Mouse (Mus musculus) NIH3T3 (cell line): ENCODE results near the gene Nhlrc2.
"Not testable (repeated sequence)": the region's sequence is repeated elsewhere in the genome, so short reads cannot be mapped to it uniquely, and the experiment has no call there.

Source experiments
- DNase-seq: peaks from one replicate; pipeline ENCODE4 v3.0.0-alpha.2; 2012; ENCODE audit warnings: low read depth

Gene Nhlrc2

DNA sequence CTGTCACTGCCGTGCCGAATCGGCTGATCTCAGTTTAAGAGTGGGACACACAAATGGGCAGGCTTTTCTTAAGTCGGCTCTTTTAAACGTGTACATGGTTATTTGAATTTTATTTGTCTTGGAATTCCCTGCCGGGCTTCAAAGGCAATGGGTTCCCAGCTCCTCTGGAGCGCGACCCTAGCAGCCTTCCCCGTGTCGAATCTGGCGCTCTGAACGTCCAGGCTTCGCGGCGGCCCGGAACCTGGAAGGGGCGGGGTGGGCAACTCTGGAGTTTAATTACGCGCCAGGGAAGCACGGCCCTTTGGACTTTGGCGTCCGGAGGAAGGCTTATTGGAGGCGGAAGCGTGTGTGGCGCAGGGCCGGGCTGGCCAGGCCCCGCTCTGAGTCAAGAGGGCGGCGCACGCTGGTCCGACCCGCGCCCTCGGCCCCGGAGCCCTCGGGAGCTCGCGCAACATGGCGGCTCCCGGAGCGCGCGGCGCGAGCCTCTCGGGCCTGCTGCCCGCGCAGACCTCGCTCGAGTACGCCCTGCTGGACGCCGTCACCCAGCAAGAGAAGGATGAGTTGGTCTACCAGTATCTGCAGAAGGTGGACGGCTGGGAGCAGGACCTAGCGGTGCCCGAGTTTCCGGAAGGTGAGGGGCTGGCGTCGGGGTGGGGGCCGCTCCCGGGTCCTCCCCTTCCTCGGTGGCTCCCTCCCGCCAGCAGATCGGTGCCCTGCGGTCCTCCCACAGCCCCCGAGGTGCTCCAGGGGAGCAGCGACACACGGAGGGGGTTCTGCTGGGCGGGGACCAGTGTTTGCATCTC, at the start of gene Nhlrc2:
Gene Nhlrc2, plus strand, starts transcription at position 32 of the 803 bp plus-strand sequence.
- DNase-seq = peak; percentile 96

DNA sequence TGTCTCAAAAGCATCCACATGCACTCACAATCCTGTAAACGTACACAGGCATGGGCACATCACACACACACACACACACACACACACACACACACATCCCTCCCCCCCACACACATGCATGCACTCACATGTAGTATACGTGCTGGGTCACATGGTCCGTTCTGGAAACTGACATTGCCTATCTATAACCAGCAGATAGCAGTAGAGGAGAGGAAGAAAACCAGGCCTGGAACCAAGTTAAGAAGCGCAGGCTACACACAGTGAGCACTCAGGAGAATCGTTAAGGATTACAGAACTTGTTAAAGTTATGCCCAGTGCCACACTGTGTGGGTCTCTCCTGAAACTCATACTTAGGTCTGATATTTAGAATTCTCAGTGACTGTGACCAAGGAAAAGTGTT, 45.0 kb upstream of the Nhlrc2 start:
- not testable (repeated sequence) for DNase-seq

DNA sequence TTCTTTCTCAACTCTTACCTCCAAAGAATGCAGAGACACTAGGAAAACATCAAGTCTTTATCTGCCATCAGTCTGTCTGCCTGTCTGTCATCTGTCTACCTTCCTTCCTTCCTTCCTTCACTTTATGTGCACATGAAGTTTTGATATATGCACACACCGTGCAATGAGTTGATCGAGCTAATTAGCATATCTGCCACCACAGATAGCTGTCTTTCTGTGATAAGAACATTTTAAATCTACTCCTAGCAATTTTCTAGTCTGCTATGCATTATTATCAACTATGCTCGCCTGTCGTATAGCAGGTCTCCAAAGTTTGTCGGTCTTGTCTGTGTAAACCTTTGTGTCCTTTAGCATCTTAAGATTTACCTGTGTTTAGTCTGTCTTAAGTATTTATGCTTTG, 44.5 kb upstream of the Nhlrc2 start:
- DNase-seq = not testable (repeated sequence)

DNA sequence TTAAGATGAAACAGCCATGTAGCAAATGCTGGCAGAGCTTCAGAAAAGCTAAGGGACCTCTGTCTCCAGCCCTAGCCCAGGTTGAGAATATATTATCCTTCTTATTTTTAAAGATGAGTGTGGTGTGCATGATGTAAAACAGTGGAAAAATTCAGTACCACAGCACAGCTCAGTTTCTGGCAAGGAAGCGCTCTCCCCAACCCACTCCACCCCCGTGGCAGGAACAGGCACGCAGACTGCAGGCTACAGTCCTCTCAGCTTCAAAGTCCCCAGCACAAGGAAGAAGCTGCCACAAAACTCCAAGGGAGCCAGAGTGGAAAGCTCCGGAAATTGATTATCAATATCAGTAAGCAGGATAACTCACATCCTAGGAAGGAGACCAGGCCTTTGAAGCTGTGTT, 36.9 kb upstream of the Nhlrc2 start:
- not testable (repeated sequence) for DNase-seq

DNA sequence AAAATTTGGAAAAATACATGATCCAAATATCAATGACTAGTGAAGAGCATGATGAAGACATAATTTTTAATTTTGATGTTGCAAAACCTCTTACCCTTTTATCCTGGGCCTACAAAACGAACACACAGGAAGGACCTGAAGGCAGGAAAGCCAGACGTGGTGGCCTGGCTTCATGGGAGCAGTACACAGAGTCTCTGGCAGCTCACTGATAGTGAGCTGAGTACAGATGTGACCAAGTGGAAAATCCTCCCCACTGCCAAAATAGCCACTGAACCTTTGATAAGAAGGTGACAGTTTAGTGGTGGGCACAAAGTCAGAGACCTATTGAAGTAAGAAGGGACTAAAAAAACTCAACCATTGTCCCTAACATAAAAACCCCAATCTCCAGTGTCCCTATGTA, 34.5 kb upstream of the Nhlrc2 start:
- not testable (repeated sequence) for DNase-seq

DNA sequence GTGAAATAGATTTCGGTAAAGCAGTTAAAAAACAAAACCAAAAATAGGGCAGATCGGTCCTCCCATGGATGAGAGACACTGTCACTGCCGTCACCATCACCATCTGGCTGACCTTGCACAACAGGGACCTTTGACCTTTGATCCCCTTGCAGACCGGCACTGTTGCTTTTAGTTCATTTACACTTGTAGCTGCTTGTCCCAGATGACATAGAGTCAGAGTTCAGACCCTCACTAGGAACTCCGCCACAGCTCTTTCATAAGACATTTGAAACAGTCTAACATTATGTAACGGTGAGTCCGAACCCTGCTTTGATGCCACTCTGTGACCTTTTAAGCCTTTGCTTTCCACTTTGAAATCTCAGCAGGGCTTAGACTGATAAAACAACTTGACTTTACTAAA, 28.7 kb upstream of the Nhlrc2 start:
- DNase-seq = not testable (repeated sequence)

DNA sequence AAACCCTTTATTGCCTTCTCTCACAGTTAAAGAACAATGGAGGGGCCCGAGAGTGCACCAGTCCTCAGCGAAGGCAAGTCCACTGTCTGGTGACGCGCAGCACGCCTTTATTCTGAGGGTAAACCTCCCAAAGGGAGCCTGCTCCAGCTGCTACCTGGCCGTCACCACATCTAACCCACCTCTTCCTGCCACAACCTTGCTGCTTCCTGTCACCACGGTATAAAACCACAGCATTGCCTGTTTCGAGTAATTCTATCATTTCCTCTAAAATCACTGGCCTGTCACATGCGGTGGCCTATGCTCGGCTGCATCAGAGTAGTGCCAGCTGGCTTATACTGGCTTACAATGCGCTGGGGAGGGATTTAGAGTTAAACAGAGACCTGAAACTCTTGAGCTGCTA, 17.5 kb upstream of the Nhlrc2 start:
- not testable (repeated sequence) for DNase-seq

DNA sequence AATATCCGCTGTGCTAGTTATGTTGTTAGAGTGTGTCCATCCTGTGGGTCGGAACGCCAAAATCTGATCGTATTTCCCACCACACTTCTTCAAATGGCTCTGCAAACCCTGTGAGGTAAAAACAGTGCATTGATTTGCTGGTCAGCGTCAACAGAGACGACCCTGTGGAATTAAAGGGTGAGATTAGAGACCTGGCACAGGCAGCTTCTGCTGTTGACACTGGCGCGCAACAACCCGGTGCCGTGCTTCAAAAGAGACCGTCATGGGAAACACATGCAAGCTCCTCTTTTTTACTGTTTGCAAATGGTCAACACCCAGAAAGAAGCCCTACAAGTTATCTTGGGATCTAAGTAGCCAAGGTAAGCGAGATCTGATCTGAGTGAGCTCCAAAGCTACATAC, 16.8 kb upstream of the Nhlrc2 start:
- DNase-seq = no peak

DNA sequence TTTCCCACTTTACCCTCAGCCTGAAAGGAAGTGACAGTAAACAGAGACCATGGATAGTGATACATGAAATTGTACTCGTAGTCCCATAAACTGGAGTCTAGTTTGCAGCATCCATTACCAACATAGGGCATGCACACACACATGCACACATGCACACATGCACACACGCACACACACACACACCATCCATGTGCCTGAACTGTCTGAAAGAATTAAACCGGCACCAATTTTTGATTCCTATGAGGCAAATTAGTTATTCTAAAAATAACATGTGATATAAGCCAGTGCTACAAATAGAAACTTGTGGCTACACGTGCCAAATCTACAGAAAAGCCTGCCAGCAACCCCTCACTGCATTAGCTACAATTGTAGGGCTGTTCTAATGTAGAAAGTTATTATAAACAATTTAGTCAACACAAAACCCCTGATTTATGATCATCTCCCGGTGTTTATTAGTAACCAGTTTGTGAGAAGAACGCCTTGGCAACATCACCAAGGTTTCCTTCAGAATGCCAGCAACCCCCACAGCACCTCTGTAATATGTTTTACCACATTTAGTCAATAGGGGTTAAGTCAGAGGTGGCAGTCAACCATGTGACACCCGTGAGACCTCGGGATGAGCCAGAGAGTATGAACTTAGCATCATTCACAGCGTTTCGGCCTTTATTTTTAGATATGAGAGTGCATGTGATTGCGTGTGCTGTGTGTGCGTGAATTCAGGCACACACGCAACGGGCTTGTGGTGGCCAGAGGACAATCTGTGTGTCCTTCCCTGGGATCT, 14.6 kb upstream of the Nhlrc2 start:
- peak; percentile 78 for DNase-seq

DNA sequence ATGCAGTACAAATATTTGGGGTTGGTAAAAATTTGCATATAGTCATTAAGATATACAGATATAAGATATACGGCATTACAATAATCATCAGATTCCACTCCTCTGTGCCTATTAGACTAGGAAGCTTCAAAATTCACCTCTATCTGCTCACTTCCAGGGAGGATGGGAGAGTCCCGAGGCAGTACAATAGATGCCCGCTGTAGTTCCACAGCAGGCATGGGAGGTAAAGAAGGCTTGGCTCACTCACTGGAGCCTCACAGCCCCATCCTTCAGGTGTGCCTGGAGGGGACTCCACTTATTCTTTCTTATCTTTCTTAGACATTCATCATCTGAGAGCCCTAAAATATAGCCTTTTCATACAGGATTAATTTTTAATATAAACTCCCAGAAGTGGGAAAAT, 13.7 kb upstream of the Nhlrc2 start:
- no peak for DNase-seq

DNA sequence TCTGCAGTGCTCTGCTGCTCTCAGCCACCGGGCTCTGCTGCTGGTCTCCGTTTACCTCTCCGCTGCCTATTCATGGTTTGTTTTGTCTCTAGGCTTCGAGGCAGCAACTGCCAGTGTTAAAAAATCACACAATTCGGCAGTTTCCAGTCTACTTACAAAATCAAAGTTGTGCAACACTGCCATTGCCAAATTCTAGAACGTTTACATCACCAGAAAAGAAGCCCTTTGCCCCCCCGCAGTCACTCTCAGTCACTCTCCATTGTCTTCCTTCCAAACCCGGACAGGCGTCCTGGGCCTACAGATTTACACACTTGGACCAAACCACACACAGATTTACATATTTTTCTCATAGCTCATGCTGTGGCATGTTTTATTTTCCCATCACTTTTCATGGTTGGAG, 13.0 kb upstream of the Nhlrc2 start:
- DNase-seq = peak; percentile 86

DNA sequence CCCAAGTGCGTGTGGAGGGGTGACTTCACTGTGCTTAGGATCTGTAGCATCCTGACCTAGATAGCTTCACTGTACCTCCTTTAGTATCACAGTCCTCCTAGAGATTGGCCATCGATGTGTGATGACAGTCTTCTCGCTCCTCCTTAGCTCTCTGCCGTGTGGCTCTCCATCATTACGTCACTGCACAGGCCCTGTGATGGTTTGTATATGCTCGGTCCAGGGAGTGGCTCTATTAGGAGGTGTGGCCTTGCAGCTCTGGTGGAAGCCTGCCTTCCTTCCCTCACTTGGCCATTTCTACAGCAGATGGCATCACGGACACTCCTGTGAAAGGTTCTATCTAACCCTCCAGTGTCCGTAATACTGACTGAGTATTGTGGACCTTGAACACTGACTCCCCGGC, 12.3 kb upstream of the Nhlrc2 start:
- DNase-seq = no peak

DNA sequence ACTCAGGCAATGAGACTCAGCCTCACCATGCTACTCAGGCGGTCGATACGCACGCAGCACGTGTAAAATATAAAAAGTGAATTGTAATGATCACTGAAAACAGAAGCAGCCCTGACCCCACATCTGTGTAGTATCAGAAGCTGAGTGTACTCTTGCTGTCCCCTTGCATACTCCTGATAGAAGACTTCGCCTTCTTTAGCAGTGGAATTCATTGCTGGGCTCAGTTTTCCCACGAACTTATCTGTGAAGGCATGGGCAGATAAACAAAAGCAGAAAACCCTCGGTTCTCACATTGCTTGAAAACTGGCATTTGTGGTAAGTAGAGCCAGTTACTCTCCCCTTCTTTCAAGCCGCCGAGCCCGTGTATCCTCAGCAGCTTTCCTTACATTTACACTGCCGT, 4.7 kb upstream of the Nhlrc2 start:
- no peak for DNase-seq

DNA sequence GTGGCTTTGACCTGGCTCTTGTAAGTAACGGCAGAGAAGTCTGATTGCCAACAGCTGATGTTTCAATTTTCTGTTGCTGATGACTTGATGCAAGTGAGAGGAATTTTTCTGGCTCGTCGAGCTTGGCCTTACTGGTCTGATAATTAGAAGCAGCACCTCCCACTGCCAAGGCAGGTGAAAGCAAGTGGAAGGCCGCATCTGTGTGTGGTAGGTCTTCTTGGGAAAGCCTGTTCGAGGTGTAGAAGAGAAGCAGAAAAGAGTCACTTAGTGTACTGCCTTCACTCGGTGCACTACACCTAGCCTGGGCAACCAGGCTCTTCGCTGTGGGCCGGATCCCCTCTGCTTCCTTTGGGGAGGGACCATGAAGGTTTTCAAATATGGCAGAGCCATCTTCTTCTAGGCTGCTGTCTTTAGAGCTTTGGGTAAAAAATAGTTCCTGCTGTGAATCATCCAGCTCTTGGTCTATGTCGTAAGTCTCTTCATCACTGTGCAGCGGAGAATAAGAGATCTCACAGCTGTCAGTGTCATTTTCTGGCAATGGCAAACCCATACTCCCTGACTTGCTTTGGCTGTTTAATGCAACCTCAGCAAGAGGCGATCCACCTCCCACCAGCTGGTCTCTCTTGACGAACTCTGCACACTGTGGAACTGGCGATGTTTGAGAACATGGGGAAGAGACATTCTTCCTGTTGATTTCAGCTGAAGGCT, 3.2 kb upstream of the Nhlrc2 start:
- no peak for DNase-seq

DNA sequence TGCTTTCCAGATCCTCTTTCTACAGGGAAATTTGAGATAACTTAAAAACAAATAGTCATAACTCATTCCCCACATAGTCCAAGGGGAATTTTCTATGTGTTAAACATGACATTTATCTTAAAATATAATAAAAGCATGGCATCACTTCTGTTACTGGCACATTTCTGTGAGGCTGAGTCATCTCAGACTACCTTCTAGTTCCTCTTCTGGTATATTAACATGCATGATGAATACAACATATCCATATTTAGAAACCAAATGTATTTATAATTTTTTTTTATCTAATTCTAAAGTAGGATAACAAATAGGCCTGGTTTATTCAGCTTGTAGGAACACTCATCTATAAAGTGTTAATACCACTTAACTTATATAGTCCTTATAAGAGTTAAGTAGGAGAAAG, 2.0 kb upstream of the Nhlrc2 start:
- DNase-seq = peak; percentile 14

DNA sequence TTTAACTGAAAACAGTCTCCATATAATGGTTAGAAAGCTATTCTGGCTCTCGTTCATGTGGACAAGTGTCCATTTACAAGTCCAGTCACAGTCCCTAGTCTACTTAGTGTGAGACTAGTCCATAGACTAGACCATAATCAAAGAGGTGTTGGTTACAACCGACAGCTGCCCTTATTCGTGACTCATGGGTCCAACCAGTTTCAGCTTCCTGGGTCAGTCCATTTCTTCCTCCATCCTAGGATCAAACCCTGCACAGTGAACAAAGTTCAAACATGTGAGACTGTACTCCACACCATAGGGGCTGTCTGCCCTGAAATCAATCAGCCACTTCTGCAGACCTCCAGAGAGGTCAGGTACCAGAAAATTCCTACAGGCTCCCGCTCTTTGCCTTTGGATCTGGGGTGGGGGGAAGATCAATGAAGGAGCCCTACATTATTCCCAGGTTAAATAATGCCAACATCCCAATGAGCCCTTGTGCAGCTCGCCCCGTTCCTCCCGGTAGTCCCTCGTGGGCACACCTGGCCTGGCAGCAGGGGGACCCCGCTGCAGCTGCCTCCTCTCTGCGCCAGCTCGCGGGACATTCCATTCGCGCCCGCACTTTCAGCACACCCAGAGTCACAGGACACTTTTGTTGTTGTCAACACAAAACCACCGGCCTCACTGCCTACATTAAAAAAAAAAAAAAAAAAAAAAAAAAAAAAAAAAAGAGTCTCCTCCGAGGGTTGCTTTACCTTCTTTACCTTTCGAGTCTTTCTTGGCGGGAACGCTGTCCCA, 418 bp upstream of the Nhlrc2 start, which contains the start of gene Dclre1a:
Gene Dclre1a, minus strand, starts transcription at position 767 of the 774 bp plus-strand sequence.
- DNase-seq = peak; percentile 84

DNA sequence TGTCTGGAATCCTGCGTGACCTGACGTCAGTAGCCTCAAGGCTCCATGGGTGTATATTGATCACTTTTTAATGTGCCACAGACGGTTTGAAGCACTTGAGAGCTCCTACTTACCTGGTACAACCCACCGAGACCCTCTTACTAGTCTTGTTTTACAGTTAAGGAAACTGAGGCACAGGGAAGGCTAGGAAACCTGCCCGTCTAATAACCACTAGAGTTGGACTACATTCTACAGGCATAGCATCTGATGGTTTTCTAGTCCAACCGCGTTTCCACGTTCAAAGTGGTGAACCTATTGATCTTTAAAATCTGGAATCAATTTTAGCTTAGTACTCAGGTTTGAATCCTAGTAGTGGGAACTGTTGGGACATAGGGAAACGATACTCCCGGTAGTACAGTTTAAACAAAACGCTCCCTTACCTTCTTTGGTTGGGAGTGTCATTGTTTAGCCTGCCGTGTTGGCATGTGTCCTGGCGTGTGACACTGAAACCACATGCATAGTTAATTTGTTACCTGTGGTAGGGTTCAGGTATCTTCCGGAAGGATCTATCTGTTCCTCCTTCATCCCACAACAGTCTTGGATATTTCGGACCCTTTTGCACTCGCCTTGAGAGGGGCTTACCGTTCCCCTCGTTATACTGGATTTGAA, 1.1 kb downstream of the Nhlrc2 start:
- no peak for DNase-seq

DNA sequence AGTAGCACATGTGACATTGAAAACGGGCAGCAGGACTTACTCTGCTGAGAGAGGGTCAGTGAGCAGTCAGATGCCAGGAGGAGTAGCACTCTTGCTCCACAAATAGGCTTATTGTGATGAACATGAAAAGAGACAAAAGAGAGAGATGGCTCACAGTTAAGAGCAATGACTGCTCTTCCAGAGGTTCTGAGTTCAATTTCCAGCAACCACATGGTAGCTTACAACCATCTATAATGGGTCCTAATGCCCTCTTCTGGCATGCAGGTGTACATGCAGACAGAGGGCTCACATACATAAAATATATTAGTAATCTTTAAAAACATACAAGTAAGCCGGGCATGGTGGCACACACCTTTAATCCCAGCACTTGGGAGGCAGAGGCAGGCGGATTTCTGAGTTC, 5.1 kb downstream of the Nhlrc2 start:
- no peak for DNase-seq

DNA sequence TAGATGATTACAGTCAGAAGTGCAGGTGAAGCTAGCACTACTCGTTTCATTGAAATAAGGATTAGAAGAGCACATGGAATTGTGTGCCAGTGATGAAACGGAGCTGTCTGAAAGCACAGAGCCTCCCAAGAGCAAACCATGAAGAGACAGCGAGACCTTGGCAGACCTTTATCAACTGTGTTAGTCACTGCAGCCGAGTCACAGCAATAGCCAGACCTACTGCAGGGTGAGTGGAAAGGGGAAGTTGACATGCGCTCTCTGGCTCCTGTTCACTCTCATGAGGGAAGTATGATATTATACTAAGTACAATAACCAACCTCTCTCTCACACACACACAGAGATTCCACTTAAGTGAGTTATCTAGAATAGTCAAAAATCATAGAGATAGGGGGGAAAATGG, 7.9 kb downstream of the Nhlrc2 start:
- peak; percentile 37 for DNase-seq

DNA sequence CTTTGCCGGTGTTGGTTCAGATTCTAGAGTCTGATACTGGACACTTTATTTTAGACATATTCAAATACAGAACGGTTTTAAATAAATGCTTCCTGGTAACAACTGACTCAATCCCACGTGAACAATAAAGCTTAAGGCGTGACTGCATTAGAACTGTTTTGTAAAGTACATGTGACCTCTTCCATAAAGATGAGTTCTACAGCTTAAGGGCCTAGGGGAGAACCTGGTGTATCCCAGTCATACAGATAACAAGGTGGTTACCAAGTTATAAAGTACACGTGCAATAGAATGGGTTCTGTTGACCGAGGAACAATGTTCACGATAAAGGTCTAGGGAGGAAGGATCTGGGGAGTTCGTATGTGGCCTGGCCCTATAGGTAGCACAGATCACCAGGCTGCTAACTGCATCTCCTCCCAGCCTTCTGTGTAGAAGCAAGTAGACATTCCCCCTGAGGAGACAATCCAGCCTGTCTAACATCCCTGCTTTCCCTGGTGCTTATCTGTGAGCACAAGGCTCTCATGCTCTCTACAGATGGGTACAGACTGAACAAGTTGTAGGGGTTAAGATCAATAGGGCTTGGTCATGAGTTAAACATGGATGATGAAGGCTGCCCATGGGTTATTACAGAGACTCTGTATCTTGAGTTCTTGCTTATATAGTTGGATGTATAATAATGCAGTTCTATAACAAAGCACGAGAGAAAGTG, 14.5 kb downstream of the Nhlrc2 start:
- no peak for DNase-seq

DNA sequence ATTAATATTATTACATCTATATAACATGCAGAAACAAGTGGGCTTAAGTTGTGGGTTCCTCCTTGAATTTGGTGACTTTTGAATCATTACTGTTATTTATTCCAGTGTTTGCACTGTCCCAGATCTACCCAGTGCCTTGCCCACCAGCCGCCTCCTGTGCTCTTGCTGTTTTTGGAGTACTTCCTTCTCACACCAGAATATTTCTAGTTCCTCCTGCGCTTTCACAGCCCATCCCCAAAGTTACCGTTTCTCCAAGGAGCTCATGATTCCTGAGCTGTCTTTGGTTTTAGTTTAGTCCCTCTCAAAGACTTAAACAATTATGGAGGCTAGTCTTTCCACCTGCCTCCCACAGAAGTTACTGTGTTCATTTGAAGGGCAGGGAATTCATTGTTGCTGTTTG, 15.4 kb downstream of the Nhlrc2 start:
- no peak for DNase-seq
